Mouse (Mus musculus): ENCODE measurements at regions not wholly inside any gene's neighbourhood (a gene's known extent, or its start where the extent isn't known, plus 50 kb on each side); places are given as distances from the start of the nearest gene placed in this dataset.

- Histone ChIP-seq H3K9ac (replicated peaks; ENCODE audit: low read depth, low read length) (no peak overlapping the region), H3K4me2 (ENCODE audit: low read length) (no peak overlapping the region), H3K4me1 (replicated peaks; ENCODE audit: control insufficient read depth, insufficient read depth, low read length) (0 out of 2 replicates have a peak, but pooled peaks cover 4% of the 10 kb centered on the region), H3K36me3 (ENCODE audit: control insufficient read depth, insufficient read depth) (no peaks in the 10 kb centered on the region), H3K9me3 (ENCODE audit: control insufficient read depth, low read length) (no peaks in the 10 kb centered on the region), H3K4me3 (replicated peaks; ENCODE audit: low read length) (no peak overlapping the region), H3K27me3 (replicated peaks; ENCODE audit: control insufficient read depth, insufficient read depth, low read length) (no peaks in the 10 kb centered on the region), H3K27ac (ENCODE audit: low read length) (no peak overlapping the region)
- 92% methylated on average over 4 of the region's 4 CpGs for WGBS
- no peak for ATAC-seq
Measured at GRCm38 (mm10) chr16:37725745-37726144, 50.9 kb upstream of the Fstl1 start.

- no peak overlapping the region for H3K4me2 ChIP-seq (ENCODE audit: low read length)
- H3K4me3 ChIP-seq (replicated peaks; ENCODE audit: low read length) = no peak overlapping the region
- peaks cover 2% of the 10 kb centered on the region; the same call in 1 of the 2 replicates for H3K4me1 ChIP-seq (replicated peaks; ENCODE audit: control insufficient read depth, insufficient read depth, low read length)
- H3K27ac ChIP-seq (ENCODE audit: low read length) = peak overlapping the region; percentile 65
- WGBS = 44% methylated on average over 7 of the region's 7 CpGs
- H3K27me3 ChIP-seq (replicated peaks; ENCODE audit: control insufficient read depth, insufficient read depth, low read length) = no peaks in the 10 kb centered on the region
- no peaks in the 10 kb centered on the region for H3K9me3 ChIP-seq (ENCODE audit: control insufficient read depth, low read length)
- H3K36me3 ChIP-seq (ENCODE audit: control insufficient read depth, insufficient read depth) = no peaks in the 10 kb centered on the region
- no peak overlapping the region for H3K9ac ChIP-seq (replicated peaks; ENCODE audit: low read depth, low read length)
- ATAC-seq = peak; percentile 49; the same call in 1 of the 2 replicates
Measured at GRCm38 (mm10) chr16:37715173-37715572, 60.9 kb upstream of the Ndufb4 start.

GRCm38 (mm10) chr16:37714276-37714675 is 60.0 kb upstream of the Ndufb4 start:
- H3K9ac ChIP-seq (replicated peaks; ENCODE audit: low read depth, low read length) = no peak overlapping the region
- H3K36me3 ChIP-seq (ENCODE audit: control insufficient read depth, insufficient read depth) = no peaks in the 10 kb centered on the region
- 82% methylated on average over 6 of the region's 6 CpGs for WGBS
- H3K27ac ChIP-seq (ENCODE audit: low read length) = no peak overlapping the region
- no peaks in the 10 kb centered on the region for H3K27me3 ChIP-seq (replicated peaks; ENCODE audit: control insufficient read depth, insufficient read depth, low read length)
- no peak overlapping the region for H3K4me3 ChIP-seq (replicated peaks; ENCODE audit: low read length)
- no peak overlapping the region for H3K4me2 ChIP-seq (ENCODE audit: low read length)
- peaks cover 2% of the 10 kb centered on the region; the same call in 1 of the 2 replicates for H3K4me1 ChIP-seq (replicated peaks; ENCODE audit: control insufficient read depth, insufficient read depth, low read length)
- no peak for ATAC-seq
- no peaks in the 10 kb centered on the region for H3K9me3 ChIP-seq (ENCODE audit: control insufficient read depth, low read length)

GRCm38 (mm10) chr16:37706242-37706923 is 52.1 kb upstream of the Ndufb4 start:
- H3K4me2 ChIP-seq (ENCODE audit: low read length) = no peak overlapping the region
- no peaks in the 10 kb centered on the region for H3K36me3 ChIP-seq (ENCODE audit: control insufficient read depth, insufficient read depth)
- WGBS = 49% methylated on average over 9 of the region's 9 CpGs
- no peak overlapping the region for H3K27ac ChIP-seq (ENCODE audit: low read length)
- peaks cover 3% of the 10 kb centered on the region; the same call in 1 of the 2 replicates for H3K4me1 ChIP-seq (replicated peaks; ENCODE audit: control insufficient read depth, insufficient read depth, low read length)
- no peaks in the 10 kb centered on the region for H3K9me3 ChIP-seq (ENCODE audit: control insufficient read depth, low read length)
- ATAC-seq = no peak
- no peak overlapping the region for H3K9ac ChIP-seq (replicated peaks; ENCODE audit: low read depth, low read length)
- no peak overlapping the region for H3K4me3 ChIP-seq (replicated peaks; ENCODE audit: low read length)
- no peaks in the 10 kb centered on the region for H3K27me3 ChIP-seq (replicated peaks; ENCODE audit: control insufficient read depth, insufficient read depth, low read length)

- H3K27me3 ChIP-seq (replicated peaks; ENCODE audit: control insufficient read depth, insufficient read depth, low read length) = no peaks in the 10 kb centered on the region
- H3K9ac ChIP-seq (replicated peaks; ENCODE audit: low read depth, low read length) = no peak overlapping the region
- H3K36me3 ChIP-seq (ENCODE audit: control insufficient read depth, insufficient read depth) = no peaks in the 10 kb centered on the region
- 78% methylated on average over 5 of the region's 5 CpGs for WGBS
- ATAC-seq = no peak
- no peak overlapping the region for H3K4me3 ChIP-seq (replicated peaks; ENCODE audit: low read length)
- no peaks in the 10 kb centered on the region for H3K9me3 ChIP-seq (ENCODE audit: control insufficient read depth, low read length)
- peaks cover 3% of the 10 kb centered on the region; the same call in 1 of the 2 replicates for H3K4me1 ChIP-seq (replicated peaks; ENCODE audit: control insufficient read depth, insufficient read depth, low read length)
- H3K27ac ChIP-seq (ENCODE audit: low read length) = peak overlapping the region; percentile 24; the same call in 1 of the 2 replicates
- H3K4me2 ChIP-seq (ENCODE audit: low read length) = no peak overlapping the region
Measured at GRCm38 (mm10) chr16:37705209-37705608, 51.0 kb upstream of the Ndufb4 start.

GRCm38 (mm10) chr16:37704461-37705155 is 50.4 kb upstream of the Ndufb4 start:
- 55% methylated on average over 9 of the region's 9 CpGs for WGBS
- H3K4me3 ChIP-seq (replicated peaks; ENCODE audit: low read length) = no peak overlapping the region
- no peak overlapping the region for H3K27ac ChIP-seq (ENCODE audit: low read length)
- no peak overlapping the region for H3K9ac ChIP-seq (replicated peaks; ENCODE audit: low read depth, low read length)
- no peak overlapping the region for H3K4me2 ChIP-seq (ENCODE audit: low read length)
- H3K27me3 ChIP-seq (replicated peaks; ENCODE audit: control insufficient read depth, insufficient read depth, low read length) = no peaks in the 10 kb centered on the region
- H3K4me1 ChIP-seq (replicated peaks; ENCODE audit: control insufficient read depth, insufficient read depth, low read length) = peaks cover 3% of the 10 kb centered on the region; the same call in 1 of the 2 replicates
- no peaks in the 10 kb centered on the region for H3K9me3 ChIP-seq (ENCODE audit: control insufficient read depth, low read length)
- ATAC-seq = peak; percentile 81
- no peaks in the 10 kb centered on the region for H3K36me3 ChIP-seq (ENCODE audit: control insufficient read depth, insufficient read depth)
